Comparison of ENCODE assay signal across 8 mouse cellular contexts in the genomic region with DNA sequence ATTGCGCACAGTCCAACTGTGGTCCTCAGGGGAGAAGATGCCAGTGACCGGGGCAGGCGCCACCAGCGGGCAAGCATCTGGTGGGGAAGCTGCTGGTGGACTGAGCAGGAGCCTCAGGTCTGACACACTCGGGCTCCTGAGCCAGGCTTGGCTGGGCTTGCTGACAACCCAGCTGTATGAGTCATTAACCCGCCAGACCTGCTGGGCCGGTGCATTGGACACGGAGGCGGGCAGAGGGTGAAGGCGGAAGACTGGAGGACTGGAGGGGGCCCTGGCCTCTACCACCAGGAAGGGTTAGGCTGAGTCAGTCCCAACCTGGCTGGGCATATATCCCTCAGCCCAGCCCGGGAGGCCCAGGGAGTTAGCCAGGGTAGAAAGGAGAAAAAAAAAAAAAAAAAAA. TPM values are rescaled to one million over a fixed set of nuclear protein-coding genes. Genes with fewer than 3 reads are reported as not detected.
DNase-seq lines count a peak whose midpoint lies in the region; ATAC-seq and TF ChIP-seq lines count a peak whose summit lies in the region.

TSS of gene Arhgef10l (minus strand) at position 253 of the 400 bp plus-strand sequence.

- H3K4me3 ChIP-seq in heart, embryonic 11.5 days (ENCODE audit: low read depth, low read length) = no peak within 1 kb of the TSS
- H3K4me3 ChIP-seq in stomach, embryonic 15.5 days (replicated peaks) = peak within 1 kb of the TSS; percentile 11; the same call in 1 of the 2 replicates

- TF ChIP-seq CTCF in brain, embryonic 14.5 days (IDR thresholded peaks at IDR 0.05; ENCODE audit: borderline replicate concordance, extremely low read depth, insufficient read depth, insufficient read length) = no peak

- intact Hi-C loops in gastrocnemius, postnatal 14 days (cut with DNase I; ENCODE audit: low total_unique reads) = no loop called here

- no peak for TF ChIP-seq POLR2A in brain, embryonic 14.5 days (IDR thresholded peaks at IDR 0.05; ENCODE audit: borderline replicate concordance, extremely low read depth, insufficient read depth, insufficient read length, poor library complexity, severe bottlenecking)

- H3K9ac ChIP-seq in heart, embryonic 11.5 days (ENCODE audit: low read depth, low read length) = no peak within 1 kb of the TSS
- H3K9ac ChIP-seq in stomach, embryonic 15.5 days = no peak within 1 kb of the TSS

- H3K9me3 ChIP-seq in heart, embryonic 11.5 days (replicated peaks; ENCODE audit: control insufficient read depth, low read length) = no peaks in the 10 kb centered on the region
- H3K9me3 ChIP-seq in stomach, embryonic 15.5 days = no peaks in the 10 kb centered on the region

- 67% methylated on average over 11 of the region's 11 CpGs for WGBS in heart, embryonic 11.5 days (ENCODE audit: insufficient replicate concordance)
- WGBS in stomach, embryonic 15.5 days = 52% methylated on average over 11 of the region's 11 CpGs

- no peak within 1 kb of the TSS for H3K4me2 ChIP-seq in heart, embryonic 11.5 days
- peak within 1 kb of the TSS; percentile 34 for H3K4me2 ChIP-seq in stomach, embryonic 15.5 days

- peaks cover 18% of the 10 kb centered on the region for H3K4me1 ChIP-seq in heart, embryonic 11.5 days (ENCODE audit: control insufficient read depth, insufficient read depth, low read length)
- H3K4me1 ChIP-seq in stomach, embryonic 15.5 days = peaks cover 12% of the 10 kb centered on the region

- no peak for DNase-seq in heart, adult 18-20 months
- no peak for DNase-seq in brain, embryonic 14.5 days (ENCODE audit: low read depth)
- peak; percentile 62 for DNase-seq in gastrocnemius, postnatal 14 days
- peak; percentile 74 for DNase-seq in kidney, adult 18-20 months
- peak; percentile 86 to 91 for DNase-seq in lung, adult 18-20 months
- no peak for DNase-seq in spleen, adult 18-20 months

- H3K36me3 ChIP-seq in heart, embryonic 11.5 days (ENCODE audit: control insufficient read depth, insufficient read depth, low read length) = no peaks in the 10 kb centered on the region
- no peaks in the 10 kb centered on the region for H3K36me3 ChIP-seq in stomach, embryonic 15.5 days

- no peak within 1 kb of the TSS for H3K27ac ChIP-seq in heart, embryonic 11.5 days (ENCODE audit: low read depth, low read length)
- peak within 1 kb of the TSS; percentile 54 for H3K27ac ChIP-seq in stomach, embryonic 15.5 days

- no peak; the same call in 1 of the 2 replicates for ATAC-seq in heart, embryonic 11.5 days (replicated peaks; ENCODE audit: insufficient number of reproducible peaks, low FRiP score, low TSS enrichment)
- ATAC-seq in stomach, embryonic 15.5 days (ENCODE audit: insufficient read depth, low FRiP score, low read depth) = peak; percentile 92

- H3K27me3 ChIP-seq in heart, embryonic 11.5 days (ENCODE audit: control insufficient read depth, insufficient read depth, low read length) = peaks cover 4% of the 10 kb centered on the region; the same call in 1 of the 2 replicates
- no peaks in the 10 kb centered on the region for H3K27me3 ChIP-seq in stomach, embryonic 15.5 days (replicated peaks)

RNA-seq across cellular contexts. Expression of gene Arhgef10l, which starts in this region (rescaled TPM):
- total RNA-seq in heart, adult 18-20 months (2021) = 10 to 100 TPM; 68.5 to 72.7 TPM
- 9.7 and 12.9 TPM in 2 replicates for polyA plus RNA-seq in heart, embryonic 11.5 days (2014; fragmentation: Nextera tagmentation; extraction: Ambion mirVana)
- 43.4 and 45.9 TPM in 2 replicates for polyA plus RNA-seq in brain, embryonic 14.5 days (2012; rRNA removed)
- 10 to 100 TPM; 39.2 to 49.0 TPM for total RNA-seq in gastrocnemius, postnatal 14 days (2021)
- polyA plus RNA-seq in stomach, embryonic 15.5 days (2015; fragmentation: Nextera tagmentation; extraction: Ambion mirVana) = 15.2 and 15.9 TPM in 2 replicates

Comparison
In these comparisons a context has a peak if more than half of its experiments do, and no peak if none do; other contexts are left out.
1. DNase-seq: peak in gastrocnemius, postnatal 14 days (single experiment), kidney, adult 18-20 months (single experiment) and lung, adult 18-20 months (2 of 2); none in heart, adult 18-20 months (0 of 2), brain, embryonic 14.5 days (single experiment) and spleen, adult 18-20 months (0 of 2).